Mouse (Mus musculus) left cerebral cortex, postnatal 14 days (tissue): ENCODE results near the gene Bcl10. TPM values are rescaled to one million over a fixed set of nuclear protein-coding genes. Genes with fewer than 3 reads are reported as not detected.
"Not testable (repeated sequence)": the region's sequence is repeated elsewhere in the genome, so short reads cannot be mapped to it uniquely, and the experiment has no call there.

Experiments
- DNase-seq, 2 experiments: peaks; one replicate each; pipeline ENCODE4 v3.0.0; 2021 to 2022; ENCODE audit warnings: low spot score in 2 of 2, mixed read lengths in 1 of 2
- intact Hi-C: fragments of 180-260 bp; cut with DNase I; formaldehyde crosslinking; loops from one replicate; pipeline ENCODE4 v1.15.1; 2025
- long read RNA-seq, 2 experiments: library from polyadenylated mRNA; stranded (forward); transcript quantifications; one replicate each; pipeline ENCODE4 v2.0.0; 2021
- total RNA-seq, 2 experiments: library from RNA; stranded (reverse); gene quantifications; 2 replicates each; pipeline ENCODE4 v1.2.3; 2021

Bcl10 gene
- 10 to 100 TPM; 15.0 to 15.2 TPM for total RNA-seq
- long read RNA-seq, experiment 1, transcript Bcl10-201 (3 exons, 1,949 nt), result major isoform, 28 of 28 reads
- long read RNA-seq, experiment 1, partial matches to known transcripts, result 0 of 28 reads
- long read RNA-seq, experiment 1, other reads (novel, unspliced or antisense), result 0 of 28 reads
- long read RNA-seq, experiment 2, transcript Bcl10-201 (3 exons, 1,949 nt), result major isoform, 24 of 26 reads
- long read RNA-seq, experiment 2, partial matches to known transcripts, result 2 of 26 reads
- long read RNA-seq, experiment 2, other reads (novel, unspliced or antisense), result 0 of 26 reads

GRCm38 (mm10) chr3:145922019-145922854 lies at the start of gene Bcl10:
Gene Bcl10, plus strand, starts transcription at chr3:145922804.
- intact Hi-C loops, result no loop called here

DNA sequence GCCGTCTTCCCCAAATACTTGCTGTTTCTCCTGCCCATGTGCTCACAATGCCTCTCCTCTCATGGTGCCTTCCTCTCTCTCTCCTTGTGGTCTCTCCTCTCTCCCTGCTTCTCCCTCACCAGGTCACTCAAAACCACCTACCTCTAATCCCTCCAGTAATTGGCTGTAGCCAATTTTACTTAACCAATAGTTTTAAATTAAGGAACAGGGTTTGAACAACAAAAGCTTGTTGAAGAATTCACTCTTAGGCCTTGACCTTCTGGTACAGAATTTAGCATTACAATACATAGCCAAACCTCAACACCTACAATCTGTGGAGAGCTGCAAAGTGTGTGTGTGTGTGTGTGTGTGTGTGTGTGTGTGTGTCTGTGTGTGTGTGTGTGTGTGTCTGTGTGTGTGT lies 49.3 kb upstream of the Bcl10 start:
- intact Hi-C loops, result no loop called here
- no peak for DNase-seq

More at GRCm38 (mm10) chr3:145922019-145922854, at the start of gene Bcl10:
- DNase-seq, result no peak

GRCm38 (mm10) chr3:145874126-145874525 lies 48.5 kb upstream of the Bcl10 start:
- intact Hi-C loops, result no loop called here
- DNase-seq, result no peak

DNA sequence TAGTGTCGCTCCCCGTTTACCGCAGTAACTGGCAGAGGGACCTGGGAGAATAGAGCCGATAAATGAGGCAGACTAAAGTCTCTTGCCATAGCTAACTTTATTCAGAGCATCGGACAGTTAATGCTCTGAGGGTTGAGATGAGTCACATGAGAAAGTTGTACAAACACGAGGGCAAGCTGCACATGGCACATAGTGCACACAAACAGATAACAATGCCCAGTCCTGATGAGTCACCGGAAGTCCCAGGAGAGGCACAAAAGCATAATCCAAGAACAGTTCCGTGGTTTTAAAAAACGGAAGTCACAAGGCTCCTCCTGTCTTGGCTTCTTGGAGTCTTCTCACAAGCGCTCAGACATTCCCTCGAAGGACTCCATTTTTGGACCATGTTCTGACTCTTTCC lies 46.5 kb upstream of the Bcl10 start:
- intact Hi-C loops, result no loop called here
- no peak for DNase-seq

DNA sequence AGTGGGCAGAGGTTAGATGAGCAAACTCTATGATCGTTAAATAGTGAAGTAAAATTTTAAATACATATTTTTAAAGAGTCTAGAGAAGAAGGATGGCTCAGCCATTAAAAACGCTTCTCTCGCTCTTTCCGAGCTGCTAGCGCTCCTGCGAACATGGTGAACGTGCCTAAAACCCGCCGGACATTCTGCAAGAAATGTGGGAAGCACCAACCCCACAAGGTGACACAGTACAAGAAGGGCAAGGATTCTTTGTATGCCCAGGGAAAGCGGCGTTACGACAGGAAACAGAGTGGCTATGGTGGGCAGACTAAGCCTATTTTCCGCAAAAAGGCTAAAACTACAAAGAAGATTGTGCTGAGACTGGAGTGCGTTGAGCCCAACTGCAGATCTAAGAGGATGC lies 43.7 kb upstream of the Bcl10 start:
- intact Hi-C loops, DNase-seq: not testable (repeated sequence)

DNA sequence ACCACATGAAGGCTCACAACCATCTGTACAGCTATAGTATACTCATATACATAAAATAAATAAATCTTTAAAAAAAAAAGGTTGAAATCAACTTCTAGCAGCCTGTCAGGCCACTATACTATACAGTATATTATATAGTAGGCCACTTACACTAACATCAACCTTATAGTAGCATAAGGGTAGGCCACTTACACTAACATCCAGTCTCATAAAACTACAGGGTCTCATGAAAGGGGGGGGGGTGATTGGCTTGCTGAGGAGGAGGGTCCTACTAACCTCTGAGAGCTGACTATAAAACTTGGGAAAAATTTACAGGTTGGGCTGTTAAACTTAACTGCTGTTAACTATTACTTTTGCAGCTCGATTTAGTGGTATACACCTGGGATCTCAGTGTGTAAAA lies 42.3 kb upstream of the Bcl10 start:
- intact Hi-C loops, result no loop called here
- DNase-seq, result no peak

- intact Hi-C loops, result no loop called here
Measured at GRCm38 (mm10) chr3:145882076-145882874, 40.3 kb upstream of the Bcl10 start.

DNA sequence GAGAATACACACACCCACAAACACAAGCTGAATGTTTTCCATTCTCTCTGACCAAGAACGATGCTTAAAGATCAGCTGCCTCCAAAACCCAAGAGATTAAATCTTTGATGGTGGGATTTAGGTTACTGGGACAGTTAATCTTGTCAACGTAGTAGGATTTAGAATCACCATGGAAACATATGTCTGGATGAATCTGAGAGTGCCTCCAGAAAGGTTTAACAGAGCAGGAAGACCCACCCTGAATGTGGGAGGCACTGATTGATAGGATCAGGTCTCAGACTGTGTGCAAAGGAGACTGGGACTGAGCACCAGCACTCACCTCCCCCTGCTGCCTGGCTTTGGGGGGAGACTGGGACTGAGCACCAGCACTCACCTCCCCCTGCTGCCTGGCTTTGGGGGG lies 39.4 kb upstream of the Bcl10 start:
- intact Hi-C loops, result no loop called here
- no peak for DNase-seq

More at GRCm38 (mm10) chr3:145882076-145882874, 40.3 kb upstream of the Bcl10 start:
- DNase-seq, result no peak

DNA sequence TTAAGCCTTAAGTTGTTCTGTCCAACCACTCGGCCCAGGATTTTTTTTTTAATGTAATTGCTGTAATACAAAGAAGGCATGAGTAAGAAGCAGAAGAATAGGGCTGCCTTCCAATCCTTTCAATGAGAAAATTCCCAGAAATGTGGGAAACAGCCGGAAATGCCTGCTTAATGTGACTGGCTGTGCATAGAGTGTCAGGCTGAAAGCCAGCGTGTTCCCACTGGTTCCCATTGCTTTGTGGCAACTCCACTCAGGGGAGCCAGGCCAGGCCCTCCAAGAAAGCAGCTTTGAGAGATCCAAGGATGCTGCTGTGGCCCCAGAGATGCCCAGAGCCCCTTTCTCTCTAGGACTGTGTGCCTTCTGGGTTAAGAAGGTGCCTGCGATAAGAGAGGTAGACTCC lies 37.2 kb upstream of the Bcl10 start:
- peak; percentile 29 to 53 for DNase-seq
- intact Hi-C loops, result no loop called here

DNA sequence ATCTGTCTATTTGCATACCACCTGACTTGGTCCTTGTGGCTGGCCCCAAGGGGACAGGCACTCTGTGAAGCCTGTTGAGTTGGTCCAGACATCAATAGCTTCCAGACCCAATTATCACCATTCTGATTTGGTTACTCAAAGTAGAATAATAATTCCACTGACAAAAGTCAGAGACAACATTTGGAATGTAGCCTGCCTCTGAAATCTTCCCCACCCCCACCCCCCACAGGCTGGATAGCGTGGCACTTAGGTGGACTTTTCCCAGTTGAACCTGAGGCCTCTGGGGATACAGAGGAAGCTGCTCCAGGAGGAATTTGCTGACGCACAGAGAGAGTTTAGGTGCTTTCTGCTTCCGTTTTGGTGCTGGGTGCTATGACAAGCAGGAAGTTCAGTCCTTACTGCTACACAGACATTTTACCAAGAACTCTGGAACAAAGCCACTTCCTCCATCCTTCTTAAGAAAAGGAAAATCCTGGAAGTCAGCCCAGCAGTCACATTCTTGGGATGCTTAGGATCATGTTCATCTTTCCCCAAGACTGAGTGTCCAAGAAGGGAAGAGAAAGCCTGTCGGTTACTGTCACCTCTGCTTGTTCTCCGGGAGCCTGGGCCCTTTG lies 36.6 kb upstream of the Bcl10 start:
- intact Hi-C loops, result no loop called here
- no peak for DNase-seq

DNA sequence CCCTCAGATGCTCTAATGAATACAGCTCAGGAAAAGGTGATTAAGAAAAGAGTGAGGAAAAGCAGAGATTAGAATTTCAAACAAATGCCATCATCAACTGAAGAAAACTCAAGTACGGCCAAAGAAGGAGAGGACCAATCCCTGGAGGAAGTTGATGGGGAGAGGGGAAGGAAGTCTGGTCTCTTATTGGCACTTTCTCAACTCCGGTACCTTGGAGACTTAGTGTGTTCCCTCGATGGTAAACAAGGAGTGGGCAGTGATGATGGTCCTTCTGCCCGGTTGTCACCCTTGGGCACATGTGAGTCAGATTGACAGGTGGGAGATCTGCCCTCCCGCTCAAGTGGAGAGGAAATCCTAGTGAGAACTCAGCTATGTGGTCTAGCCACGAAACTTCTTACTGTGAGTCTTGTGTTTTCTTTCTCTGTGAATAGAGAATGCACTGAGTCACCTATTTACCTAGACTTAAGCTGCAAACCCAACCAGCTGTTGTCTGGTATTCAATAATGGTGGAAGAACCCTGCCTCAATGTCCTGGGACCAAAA lies 35.1 kb upstream of the Bcl10 start:
- no peak for DNase-seq
- intact Hi-C loops, result no loop called here

DNA sequence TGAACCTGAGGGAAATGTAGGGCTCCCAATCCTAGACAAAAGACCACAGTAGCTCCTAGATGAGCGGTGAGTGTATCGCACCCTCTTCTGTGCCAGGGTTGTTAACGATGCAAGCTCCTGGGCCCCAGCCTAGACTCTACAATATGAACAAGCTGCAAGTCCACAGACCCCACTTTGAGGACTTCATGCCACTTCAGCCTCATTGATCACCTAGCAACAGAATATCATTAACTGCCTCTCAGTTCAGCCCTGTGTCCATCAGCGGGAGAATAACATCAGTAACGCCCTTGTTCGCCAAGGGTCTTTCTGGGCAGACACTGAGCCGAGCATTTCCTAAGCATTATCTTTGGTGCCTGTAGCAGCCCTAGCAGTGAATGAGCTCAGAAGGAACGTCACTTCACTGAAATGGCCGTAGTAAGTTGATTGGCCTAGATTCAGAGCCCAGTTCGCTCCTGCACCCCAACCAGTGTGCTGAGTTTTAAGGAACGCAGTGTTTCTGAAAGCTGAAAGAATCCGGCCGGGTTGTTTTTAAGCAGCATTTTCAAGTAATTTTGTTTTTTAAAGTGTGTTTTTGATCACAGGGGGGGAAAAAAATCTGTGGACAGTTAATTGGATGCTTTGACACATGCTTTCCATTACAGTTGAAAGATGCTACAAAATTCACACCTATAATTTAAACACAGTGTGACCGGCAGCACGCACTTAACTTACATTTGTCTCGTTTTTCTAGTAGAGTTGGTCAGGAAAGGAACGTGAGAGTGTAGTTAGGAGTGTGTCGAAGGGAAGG lies 32.1 kb upstream of the Bcl10 start:
- intact Hi-C loops, result no loop called here
- peak; percentile 40 to 63 for DNase-seq

DNA sequence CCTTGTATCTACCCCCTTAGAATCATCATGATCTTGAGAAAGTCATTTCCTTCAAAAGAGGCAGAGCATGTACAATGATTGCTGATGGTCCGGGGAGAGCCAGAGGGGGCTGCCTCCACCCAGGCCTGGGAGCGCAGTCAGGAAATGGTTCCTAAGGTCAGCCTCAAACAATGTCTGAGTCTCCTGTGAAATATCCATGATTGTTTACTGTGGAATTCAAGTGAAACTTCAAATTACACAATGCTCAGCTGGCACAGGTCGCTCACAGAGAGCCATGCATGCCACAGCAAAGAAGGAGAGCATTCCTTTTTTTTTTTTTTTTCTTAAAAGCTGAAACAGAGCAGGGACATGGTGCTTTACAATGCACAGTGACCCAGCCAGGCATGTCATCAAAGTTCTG lies 30.2 kb upstream of the Bcl10 start:
- intact Hi-C loops, result no loop called here
- no peak for DNase-seq

DNA sequence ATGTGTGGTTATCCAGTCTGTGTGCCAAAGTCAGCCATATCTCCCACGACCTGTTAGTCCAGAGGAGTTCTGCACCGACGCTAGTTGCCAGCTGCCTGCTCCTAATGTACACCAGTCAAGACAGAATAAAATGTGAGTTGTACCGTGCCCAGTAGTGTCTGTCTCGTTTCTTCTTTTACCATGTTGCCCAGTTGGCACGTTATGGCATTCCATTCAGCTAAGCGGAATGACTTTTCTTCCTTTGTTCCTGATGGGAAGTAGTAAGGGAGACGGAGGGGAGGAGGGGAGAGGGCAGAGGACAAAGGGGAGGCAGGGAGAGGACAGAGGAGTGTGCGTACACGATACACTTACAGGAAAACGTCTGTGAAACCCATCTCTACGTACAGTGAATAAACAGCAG lies 28.5 kb upstream of the Bcl10 start:
- intact Hi-C loops, result no loop called here
- no peak for DNase-seq

- intact Hi-C loops, result no loop called here
- no peak for DNase-seq
Measured at GRCm38 (mm10) chr3:145897749-145898148, 24.9 kb upstream of the Bcl10 start.

- DNase-seq, result no peak
- intact Hi-C loops, result no loop called here
Measured at GRCm38 (mm10) chr3:145899832-145900231, 22.8 kb upstream of the Bcl10 start.

GRCm38 (mm10) chr3:145903530-145903929 lies 19.1 kb upstream of the Bcl10 start:
- no peak for DNase-seq
- intact Hi-C loops, result no loop called here
